In the genomic region with DNA sequence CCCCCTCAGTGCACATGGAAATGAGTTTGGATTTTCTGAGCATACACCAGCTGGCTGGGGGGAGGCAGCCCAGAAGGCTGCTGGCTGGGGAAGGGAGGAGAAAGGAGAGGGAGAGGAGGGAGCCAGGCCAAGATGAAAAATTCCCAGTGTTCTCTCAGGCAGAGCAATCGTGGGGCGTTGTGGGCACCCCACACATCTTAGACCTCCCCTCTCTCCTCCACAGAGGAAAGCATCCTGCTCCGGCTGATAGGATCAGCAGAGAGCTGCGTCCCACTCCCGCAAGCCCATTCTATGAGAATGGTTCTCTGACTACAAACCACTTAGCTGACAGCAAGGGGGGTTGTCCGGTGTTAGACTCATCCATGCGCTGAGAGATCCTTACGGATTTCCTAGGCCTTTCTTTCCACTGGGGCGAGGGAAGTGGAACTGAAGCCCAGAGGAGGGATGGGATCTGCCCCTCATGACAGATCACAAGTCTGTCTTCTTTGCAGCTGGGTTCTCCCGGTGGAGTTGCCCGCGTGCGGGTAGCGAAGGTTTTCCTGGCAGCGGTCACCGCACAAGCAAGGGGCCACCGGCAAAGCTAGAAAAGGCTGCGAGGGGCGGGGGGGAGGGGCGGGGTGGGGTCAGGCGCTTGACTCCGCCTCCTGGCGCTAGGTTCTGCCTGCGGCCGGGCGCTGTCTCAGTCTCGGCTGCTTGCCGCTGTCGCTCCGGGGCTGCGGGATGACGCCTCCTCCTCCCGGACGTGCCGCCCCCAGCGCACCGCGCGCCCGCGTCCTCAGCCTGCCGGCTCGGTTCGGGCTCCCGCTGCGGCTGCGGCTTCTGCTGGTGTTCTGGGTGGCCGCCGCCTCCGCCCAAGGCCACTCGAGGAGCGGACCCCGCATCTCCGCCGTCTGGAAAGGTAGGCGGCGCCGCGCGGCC, we compare ENCODE assay signal across 8 mouse cellular contexts. TPM values are rescaled to one million over a fixed set of nuclear protein-coding genes. Genes with fewer than 3 reads are reported as not detected.
A peak's percentile ranks its signal among the peaks of the same experiment; 100 is the strongest.
DNase-seq lines count a peak whose midpoint lies in the region; ATAC-seq and TF ChIP-seq lines count a peak whose summit lies in the region.

Gene Sema7a (plus strand): TSS at position 682 of the 918 bp plus-strand sequence.

- peak within 1 kb of the TSS; percentile 97 for H3K27ac ChIP-seq in cerebellum, adult 2 months (ENCODE audit: insufficient read depth, low read length)
- no peak within 1 kb of the TSS for H3K27ac ChIP-seq in lung, embryonic 16.5 days (ENCODE audit: low read length)

- peak within 1 kb of the TSS; percentile 99 for H3K4me2 ChIP-seq in lung, embryonic 16.5 days (ENCODE audit: low read depth, low read length)

- ATAC-seq in hematopoietic stem cell, adult 5-6 weeks (replicated peaks in 1 of 2; ENCODE audit: insufficient read depth in 1 of 2, low FRiP score in 2 of 2, low TSS enrichment in 1 of 2, low read depth in 1 of 2, poor library complexity in 2 of 2, severe bottlenecking in 2 of 2): peak; percentile 44 to 59; a peak in 3 of 4 replicates
- peak; percentile 89 for ATAC-seq in lung, embryonic 16.5 days (ENCODE audit: low read depth)

- WGBS in cerebellum, adult 2 months: 1% methylated on average over 60 of the region's 60 CpGs
- 2% methylated on average over 53 of the region's 60 CpGs for WGBS in lung, embryonic 16.5 days

- no peaks in the 10 kb centered on the region for H3K27me3 ChIP-seq in cerebellum, adult 2 months (ENCODE audit: control insufficient read depth, insufficient read depth, low read length)
- peaks cover 31% of the 10 kb centered on the region for H3K27me3 ChIP-seq in lung, embryonic 16.5 days (ENCODE audit: control insufficient read depth, insufficient read depth, low read depth, low read length)

- H3K9me3 ChIP-seq in lung, embryonic 16.5 days (ENCODE audit: control insufficient read depth, low read length): no peaks in the 10 kb centered on the region

- no peaks in the 10 kb centered on the region for H3K36me3 ChIP-seq in lung, embryonic 16.5 days (ENCODE audit: control insufficient read depth, insufficient read depth, low read length)

- peak; percentile 95 for TF ChIP-seq POLR2A in cerebellum, adult 2 months (IDR thresholded peaks at IDR 0.05; ENCODE audit: borderline replicate concordance, insufficient read depth, low read length)

- peak; percentile 68 for DNase-seq in ES-CJ7 (ENCODE audit: low read depth, low spot score)
- DNase-seq in cerebellum, adult 2 months: peak; percentile 91 to 94
- DNase-seq in frontal cortex, adult 2 months (ENCODE audit: extremely low spot score in 1 of 2, low spot score in 1 of 2): peak in 1 of 2 experiments; percentile 87
- peak; percentile 82 for DNase-seq in layer of hippocampus, adult 9-11 months
- DNase-seq in ovary, postnatal 14 days (ENCODE audit: low spot score): peak; percentile 37
- DNase-seq in thymus, postnatal 25 days: peak; percentile 90

- peaks cover 47% of the 10 kb centered on the region for H3K4me1 ChIP-seq in cerebellum, adult 2 months (ENCODE audit: control insufficient read depth, insufficient read depth, low read length)
- H3K4me1 ChIP-seq in lung, embryonic 16.5 days (replicated peaks; ENCODE audit: control insufficient read depth, insufficient read depth, low read length): peaks cover 7% of the 10 kb centered on the region

- peak within 1 kb of the TSS; percentile 71 for H3K9ac ChIP-seq in lung, embryonic 16.5 days (ENCODE audit: low read length)

- peak within 1 kb of the TSS; percentile 67 for H3K4me3 ChIP-seq in cerebellum, adult 2 months (replicated peaks; ENCODE audit: insufficient read depth, low read depth, low read length)
- peak within 1 kb of the TSS; percentile 76 for H3K4me3 ChIP-seq in lung, embryonic 16.5 days (ENCODE audit: low read length)

- no peak for TF ChIP-seq CTCF in cerebellum, adult 2 months (IDR thresholded peaks at IDR 0.05; ENCODE audit: borderline replicate concordance, insufficient read depth, low read depth, low read length)

RNA-seq across cellular contexts. Expression of gene Sema7a, which starts in this region (rescaled TPM):
- polyA plus RNA-seq in cerebellum, adult 2 months (2012; rRNA removed): 177 and 189 TPM in 2 replicates
- 76.6 and 95.2 TPM in 2 replicates for polyA plus RNA-seq in frontal cortex, adult 2 months (2012; rRNA removed)
- 4.1 and 4.3 TPM in 2 replicates for total RNA-seq in hematopoietic stem cell, adult 5-6 weeks (2017)
- 0.74 and 0.93 TPM in 2 replicates for polyA plus RNA-seq in lung, embryonic 16.5 days (2015; fragmentation: Nextera tagmentation; extraction: Ambion mirVana)

Comparison
In these comparisons a context has a peak if more than half of its experiments do, and no peak if none do; other contexts are left out.
1. RNA of gene Sema7a (polyA plus RNA-seq): 177 to 189 TPM in cerebellum, adult 2 months and 76.6 to 95.2 TPM in frontal cortex, adult 2 months; 0.74 to 0.93 TPM in lung, embryonic 16.5 days; every median in the first group is over 10 times any median in the second.
2. Peak in ATAC-seq, H3K4me3 ChIP-seq, H3K9ac ChIP-seq and H3K4me2 ChIP-seq in lung, embryonic 16.5 days; RNA of the gene not detected or under 1 TPM.